Mouse (Mus musculus) urinary bladder, postnatal 4 days (tissue): ENCODE results near the gene Lypd6b.
A peak's percentile ranks its signal among the peaks of the same experiment; 100 is the strongest.

Source experiments
- DNase-seq, 2 experiments: peaks; one replicate each; pipeline ENCODE4 v3.0.0; 2021 to 2022; ENCODE audit warnings: low spot score in 2 of 2

The Lypd6b gene

DNA sequence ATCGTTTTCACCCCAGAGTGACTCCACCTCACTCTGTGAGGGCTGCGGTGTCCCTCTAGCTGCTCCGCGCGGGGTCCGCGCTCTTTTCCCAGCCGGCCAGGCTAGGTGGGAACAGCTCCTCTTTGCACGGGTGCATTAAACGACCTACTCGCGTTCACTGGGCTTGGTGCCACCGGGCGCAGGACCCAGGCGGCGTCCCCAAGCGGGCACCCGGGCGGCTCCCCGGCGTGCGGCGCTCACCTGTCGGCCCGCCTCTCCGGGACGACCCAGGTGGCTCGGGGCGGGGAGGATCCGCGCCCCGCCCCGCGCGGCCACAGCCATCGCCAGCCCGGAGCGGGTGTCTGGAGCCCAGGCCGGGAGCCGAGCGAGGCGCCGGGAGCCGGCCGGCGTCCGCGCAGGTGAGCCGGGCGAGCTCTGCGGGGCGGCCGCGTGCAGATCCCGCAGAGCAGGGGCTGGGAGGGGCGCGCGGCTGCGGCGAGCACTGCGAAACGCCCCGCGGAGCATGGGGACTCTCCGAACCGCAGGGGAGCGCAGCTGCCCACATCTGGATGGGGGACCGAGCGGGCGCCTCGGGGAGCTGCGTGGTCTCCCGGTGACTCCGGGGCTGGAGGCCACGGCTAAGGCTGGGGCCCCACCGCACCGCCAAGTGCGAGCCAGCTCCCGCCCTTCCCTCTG is at the start of gene Lypd6b:
Lypd6b (plus strand) TSS at position 313 of the 675 bp plus-strand sequence.
- DNase-seq: no peak

DNA sequence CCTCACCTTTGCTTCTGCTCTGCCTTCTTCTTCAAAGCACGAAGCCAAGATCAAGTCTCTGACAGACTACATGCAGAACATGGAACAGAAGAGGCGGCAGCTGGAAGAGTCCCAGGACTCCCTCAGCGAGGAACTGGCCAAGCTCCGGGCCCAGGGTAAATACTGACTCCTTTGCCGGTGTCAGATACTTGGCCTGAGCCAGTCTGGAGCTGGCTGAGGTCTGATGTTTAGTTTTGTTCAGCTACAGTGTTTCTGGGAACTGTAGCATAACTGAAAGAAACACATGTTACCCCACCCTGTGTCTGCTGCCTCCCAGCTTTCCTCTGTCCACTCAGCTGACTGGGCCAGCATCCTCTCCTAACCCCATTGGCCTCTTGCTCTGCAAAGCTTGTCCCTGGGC is 48.4 kb upstream of the Lypd6b start:
- peak in 1 of 2 experiments; percentile 45 for DNase-seq

DNA sequence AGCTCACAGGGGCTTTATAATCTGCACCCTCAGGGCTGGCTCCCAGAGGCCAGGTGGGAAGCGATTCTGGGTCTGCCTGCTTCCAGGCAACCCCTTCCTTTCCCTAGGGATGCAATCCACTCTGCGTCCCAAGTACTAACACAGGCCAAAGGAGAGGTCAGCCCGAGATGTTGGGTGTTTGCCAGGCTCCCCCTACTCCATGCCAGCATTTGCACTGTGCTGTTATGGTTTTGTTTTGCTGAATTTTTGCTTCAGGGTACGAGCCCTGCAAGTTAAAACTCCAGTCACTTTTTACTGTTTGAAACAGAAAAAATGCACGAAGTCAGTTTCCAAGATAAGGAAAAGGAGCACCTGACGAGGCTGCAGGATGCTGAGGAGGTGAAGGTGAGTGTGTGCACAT is 46.5 kb upstream of the Lypd6b start:
- no peak for DNase-seq

DNA sequence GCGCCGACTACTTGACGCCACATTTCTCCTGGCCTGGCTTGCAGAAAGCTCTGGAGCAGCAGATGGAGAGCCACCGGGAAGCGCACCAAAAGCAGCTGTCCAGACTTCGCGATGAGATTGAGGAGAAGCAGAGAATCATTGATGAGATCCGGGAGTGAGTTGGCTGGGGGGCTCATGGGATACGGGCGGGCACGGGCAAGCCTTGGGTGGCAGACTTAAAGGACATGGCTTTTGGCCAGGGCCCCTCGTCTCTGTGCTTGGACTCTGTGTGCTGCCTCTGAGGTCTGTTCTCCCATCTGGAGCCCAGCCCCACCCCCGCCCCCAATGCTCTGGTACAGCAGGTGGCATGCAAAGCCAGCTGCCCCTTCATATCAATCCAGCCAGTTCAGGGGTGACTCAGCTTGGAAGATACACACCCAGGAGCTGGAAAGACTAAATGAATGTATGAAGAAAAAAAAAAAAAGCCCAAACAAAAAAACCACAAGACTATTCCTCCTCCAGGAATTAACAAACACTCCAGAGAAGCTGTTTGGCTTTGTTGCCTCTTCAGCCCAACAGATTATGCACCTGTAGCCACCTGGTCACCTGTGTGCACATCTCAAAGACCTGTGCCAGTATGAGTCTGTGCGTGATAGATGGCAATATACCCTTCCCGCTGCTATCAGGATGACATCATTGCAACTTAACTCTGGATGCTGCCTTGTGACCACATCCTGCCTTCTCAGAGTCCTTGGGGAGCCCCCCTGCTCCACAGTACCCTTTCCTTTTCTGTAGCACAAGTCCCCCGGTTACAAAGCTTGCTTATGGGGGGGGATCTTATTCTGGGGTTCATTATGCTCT is 45.4 kb upstream of the Lypd6b start:
- DNase-seq: no peak

DNA sequence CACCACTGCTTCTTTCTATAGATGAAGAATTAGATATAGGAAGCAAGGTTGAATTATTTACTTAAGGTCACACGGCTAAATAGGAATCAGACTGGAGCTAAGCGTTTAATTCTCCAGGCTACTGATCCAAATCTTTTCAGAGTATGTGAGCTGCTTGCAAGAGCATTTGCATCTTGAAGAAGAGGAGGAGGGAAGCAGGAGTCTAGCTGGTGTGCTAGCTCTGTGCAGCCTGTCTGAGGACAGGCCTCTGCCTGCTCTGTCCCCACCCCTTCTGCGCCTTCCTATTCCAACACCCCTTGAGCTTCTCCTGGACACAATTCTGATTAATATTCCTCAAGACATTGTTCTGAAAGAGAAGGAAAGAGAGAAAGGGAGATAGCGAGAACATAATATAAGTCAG is 44.6 kb upstream of the Lypd6b start:
- DNase-seq: no peak

DNA sequence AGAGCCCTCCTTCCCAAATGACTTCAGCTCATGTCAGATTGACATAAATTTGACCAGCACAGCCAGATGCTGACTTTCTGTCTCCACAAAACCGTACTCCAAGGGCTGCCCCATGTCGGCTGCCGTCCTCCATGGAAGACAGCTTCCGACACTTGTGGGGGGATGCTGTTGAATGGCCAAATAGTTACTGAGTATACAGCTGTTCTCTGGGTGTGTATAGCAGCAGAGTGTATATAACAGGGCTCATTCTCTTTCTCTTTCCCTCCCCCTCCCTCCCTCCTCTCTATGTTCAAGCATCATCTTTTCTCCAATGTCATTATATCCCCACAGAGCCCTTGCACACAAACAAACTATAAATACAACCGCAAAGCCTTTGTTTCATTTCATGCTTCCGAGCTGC is 43.7 kb upstream of the Lypd6b start:
- no peak for DNase-seq

- no peak for DNase-seq
Observed at GRCm38 (mm10) chr2:49744251-49745093, 43.0 kb upstream of the Lypd6b start.

DNA sequence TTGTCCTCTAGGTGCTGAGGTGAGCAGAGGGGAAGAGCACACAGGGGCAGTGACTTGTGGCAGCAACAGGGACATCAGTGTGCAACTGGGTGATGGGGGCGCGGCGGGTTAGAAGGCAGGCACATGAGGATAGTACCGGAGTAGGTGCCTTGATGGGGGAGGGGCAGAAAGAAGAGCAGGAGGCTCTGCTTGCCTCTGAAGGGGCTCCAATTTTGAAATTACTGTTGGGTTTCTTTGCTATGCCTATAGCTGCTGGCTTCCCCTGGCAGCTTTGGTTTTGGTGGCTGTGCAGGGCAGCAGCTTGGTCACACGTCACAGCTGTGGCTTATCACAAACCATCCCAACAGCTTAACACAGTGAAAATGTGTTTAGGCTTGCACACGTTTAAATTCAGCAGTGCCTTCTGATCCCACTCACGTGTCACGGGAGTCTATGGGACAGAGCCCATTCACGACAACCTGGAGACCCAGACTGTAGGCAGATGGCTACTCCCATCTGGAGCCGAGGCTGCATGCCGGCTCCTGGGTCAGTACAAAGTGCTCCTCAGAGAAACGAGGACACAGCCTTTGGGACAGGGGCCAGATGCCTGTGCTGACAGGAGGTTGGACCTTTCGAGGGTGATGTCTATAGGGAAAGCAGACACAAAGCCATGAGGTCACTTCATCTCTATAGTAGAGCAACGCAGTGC is 42.2 kb upstream of the Lypd6b start:
- DNase-seq: no peak

DNA sequence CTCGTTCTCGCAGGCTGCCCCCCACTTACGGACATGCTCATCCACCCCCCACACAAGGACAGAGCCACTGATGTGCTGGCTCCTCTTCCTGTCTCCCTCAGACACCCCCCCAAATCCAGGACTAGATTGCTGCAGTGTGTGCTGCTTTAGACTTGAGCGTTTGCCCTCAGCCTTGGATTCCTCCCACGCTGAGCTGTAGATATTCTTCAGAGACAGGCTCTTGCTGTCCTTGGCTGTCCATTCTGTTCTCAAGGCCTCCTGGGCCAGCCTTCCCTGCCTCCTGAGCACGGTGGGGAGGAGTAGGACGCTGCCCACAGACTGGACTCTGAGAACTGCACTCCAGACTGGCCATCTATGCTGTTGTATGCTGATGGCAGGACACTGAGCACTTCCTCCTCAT is 40.5 kb upstream of the Lypd6b start:
- peak in 1 of 2 experiments; percentile 38 for DNase-seq

- no peak for DNase-seq
Observed at GRCm38 (mm10) chr2:49747670-49748069, 39.8 kb upstream of the Lypd6b start.

GRCm38 (mm10) chr2:49748628-49749342 is 38.7 kb upstream of the Lypd6b start:
- DNase-seq: no peak

- no peak for DNase-seq
Observed at GRCm38 (mm10) chr2:49749730-49750576, 37.5 kb upstream of the Lypd6b start.

GRCm38 (mm10) chr2:49751544-49752210 is 35.8 kb upstream of the Lypd6b start:
- DNase-seq: no peak

GRCm38 (mm10) chr2:49752211-49752607 is 35.3 kb upstream of the Lypd6b start:
- DNase-seq: no peak

DNA sequence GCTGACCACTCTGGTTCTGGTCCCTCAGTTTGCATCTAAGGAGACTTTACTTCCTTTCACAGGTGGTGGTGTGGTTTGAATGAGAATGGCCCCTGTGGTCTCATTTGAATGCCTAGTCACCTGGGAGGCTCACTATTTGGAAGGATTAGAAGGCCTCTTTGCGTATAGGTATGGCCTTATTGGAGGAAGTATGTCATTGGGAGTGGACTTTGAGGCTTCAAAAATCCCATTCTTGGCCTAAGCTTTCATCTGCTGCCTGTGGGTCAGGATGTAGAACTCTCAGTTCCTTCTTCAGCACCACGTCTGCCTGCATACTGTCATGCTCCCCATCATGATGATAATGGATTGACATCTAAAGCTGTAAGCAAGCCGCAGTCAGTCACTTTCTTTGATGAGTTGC is 34.4 kb upstream of the Lypd6b start:
- DNase-seq: no peak

DNA sequence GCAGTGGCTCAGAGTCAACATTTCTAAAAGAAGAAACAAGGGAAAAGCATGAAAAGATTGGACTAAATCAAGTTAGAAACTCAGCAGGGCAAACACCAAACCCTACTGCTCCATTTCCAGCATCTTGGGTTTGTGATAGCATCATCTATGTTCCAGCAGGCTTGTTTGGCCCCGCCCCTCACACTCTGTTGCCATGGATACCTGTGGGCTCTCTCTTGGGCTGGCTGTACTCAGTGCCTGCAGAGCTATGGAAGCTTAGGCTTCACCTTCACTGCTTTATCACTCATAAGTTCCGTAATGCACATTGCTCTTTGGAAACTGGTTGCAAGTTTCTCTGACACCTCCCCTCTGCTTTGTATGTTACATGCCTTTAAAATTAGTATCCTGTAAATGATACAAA is 32.4 kb upstream of the Lypd6b start:
- DNase-seq: no peak

GRCm38 (mm10) chr2:49757616-49758015 is 29.9 kb upstream of the Lypd6b start:
- no peak for DNase-seq

GRCm38 (mm10) chr2:49764331-49764946 is 23.0 kb upstream of the Lypd6b start:
- no peak for DNase-seq

DNA sequence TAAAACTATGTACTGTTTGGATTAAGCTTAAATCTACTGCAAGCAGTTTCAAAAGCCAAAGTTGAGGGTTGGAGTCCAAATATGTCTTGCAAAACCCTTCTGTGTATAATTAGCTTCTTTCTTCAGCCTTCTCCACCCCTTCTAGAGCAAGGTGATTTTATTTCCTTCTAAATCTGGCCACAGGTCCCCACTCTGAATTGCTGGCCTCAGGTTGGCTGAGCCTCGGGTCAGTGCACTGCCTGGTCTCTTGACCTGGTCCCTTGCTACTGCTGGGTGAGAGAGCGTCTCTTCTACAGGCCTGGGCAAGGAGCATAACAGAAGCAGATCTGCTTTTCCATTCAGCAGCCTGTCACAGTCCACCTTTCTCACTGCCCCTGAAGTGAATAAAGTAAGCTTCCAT is 18.6 kb upstream of the Lypd6b start:
- no peak for DNase-seq
